Mouse (Mus musculus) left cerebral cortex, adult 8-10 months (tissue): ENCODE measurements at regions not wholly inside any gene's neighbourhood (a gene's known extent, or its start where the extent isn't known, plus 50 kb on each side); places are given as distances from the start of the nearest gene placed in this dataset.

Source experiments
- DNase-seq, 2 experiments: peaks; one replicate each; pipeline ENCODE4 v3.0.0; 2022; ENCODE audit warnings: low spot score in 2 of 2

GRCm38 (mm10) chr9:61677603-61678002, 236.7 kb downstream of the Rplp1 start:
- DNase-seq, result no peak

- DNase-seq, result peak; percentile 39 to 93
Measured at GRCm38 (mm10) chr9:61677037-61677436, 237.3 kb downstream of the Rplp1 start.

GRCm38 (mm10) chr9:61675366-61675765, 239.0 kb downstream of the Rplp1 start:
- DNase-seq, result no peak

- no peak for DNase-seq
Measured at GRCm38 (mm10) chr9:61673575-61674203, 240.7 kb downstream of the Rplp1 start.

- DNase-seq, result no peak
Measured at GRCm38 (mm10) chr9:61670986-61671385, 243.4 kb downstream of the Rplp1 start.

GRCm38 (mm10) chr9:61669729-61670520, 244.4 kb downstream of the Rplp1 start:
- no peak for DNase-seq

GRCm38 (mm10) chr9:61668723-61669122, 245.6 kb downstream of the Rplp1 start:
- no peak for DNase-seq

- DNase-seq, result no peak
Measured at GRCm38 (mm10) chr9:61668157-61668697, 246.1 kb downstream of the Rplp1 start.

GRCm38 (mm10) chr9:61667453-61668074, 246.8 kb downstream of the Rplp1 start:
- DNase-seq, result no peak

- no peak for DNase-seq
Measured at GRCm38 (mm10) chr9:61666761-61667332, 247.5 kb downstream of the Rplp1 start.

- DNase-seq, result no peak
Measured at GRCm38 (mm10) chr9:61666118-61666517, 248.2 kb downstream of the Rplp1 start.

- DNase-seq, result no peak
Measured at GRCm38 (mm10) chr9:61665254-61665653, 249.1 kb downstream of the Rplp1 start.

- no peak for DNase-seq
Measured at GRCm38 (mm10) chr9:61664000-61664622, 250.2 kb downstream of the Rplp1 start.

GRCm38 (mm10) chr9:61662055-61663028, 252.0 kb downstream of the Rplp1 start:
- no peak for DNase-seq

GRCm38 (mm10) chr9:61660191-61660590, 254.2 kb downstream of the Rplp1 start:
- no peak for DNase-seq

GRCm38 (mm10) chr9:61657996-61658395, 256.3 kb downstream of the Rplp1 start:
- no peak for DNase-seq

GRCm38 (mm10) chr9:61655433-61655981, 258.8 kb downstream of the Rplp1 start:
- no peak for DNase-seq

- no peak for DNase-seq
Measured at GRCm38 (mm10) chr9:61645661-61646425, 268.5 kb downstream of the Rplp1 start.

GRCm38 (mm10) chr9:61640739-61641138, 268.6 kb downstream of the Tle3 start:
- DNase-seq, result no peak
